Mouse (Mus musculus) kidney, postnatal 0 days (tissue): ENCODE measurements at regions not wholly inside any gene's neighbourhood (a gene's known extent, or its start where the extent isn't known, plus 50 kb on each side); places are given as distances from the start of the nearest gene placed in this dataset.

ENCODE experiments used
- ATAC-seq: fragments of 200-750 bp; cut with Nextera tagmentation; replicated peaks from 2 replicates; pipeline ENCODE4 v1.8.0; 2017; ENCODE audit warnings: low read depth, moderate number of reproducible peaks, moderate TSS enrichment, moderate library complexity; ENCODE audit not compliant: low FRiP score
- DNase-seq: peaks from one replicate; pipeline ENCODE4 v3.0.0-alpha.2; 2016; ENCODE audit warnings: low spot score
- H3K27ac ChIP-seq: fragments of 300-500 bp; sonication (generic); 2 replicates; pipeline ENCODE4 v1.5.1; 2014; ENCODE audit warnings: mild to moderate bottlenecking
- H3K27me3 ChIP-seq: fragments of 300-500 bp; sonication (generic); 2 replicates; pipeline ENCODE4 v1.6.1; 2014; ENCODE audit warnings: low read length, mixed read lengths; ENCODE audit not compliant: insufficient read depth
- H3K36me3 ChIP-seq: fragments of 300-500 bp; sonication (generic); 2 replicates; pipeline ENCODE4 v1.6.1; 2014; ENCODE audit warnings: low read length, mixed read lengths; ENCODE audit not compliant: insufficient read depth
- H3K4me1 ChIP-seq: fragments of 300-500 bp; sonication (generic); replicated peaks from 2 replicates; pipeline ENCODE4 v1.6.1; 2014; ENCODE audit warnings: antibody characterized with exemption, low read length, mixed read lengths; ENCODE audit not compliant: insufficient read depth
- H3K4me2 ChIP-seq: fragments of 300-500 bp; sonication (generic); 2 replicates; pipeline ENCODE4 v1.6.1; 2014; ENCODE audit warnings: mild to moderate bottlenecking, low read length, moderate library complexity, mixed read lengths
- H3K4me3 ChIP-seq: fragments of 300-500 bp; sonication (generic); replicated peaks from 2 replicates; pipeline ENCODE4 v1.5.1; 2014; ENCODE audit warnings: low read depth, low read length
- H3K9ac ChIP-seq: fragments of 300-500 bp; sonication (generic); 2 replicates; pipeline ENCODE4 v1.6.1; 2014; ENCODE audit warnings: low read depth, low read length
- H3K9me3 ChIP-seq: fragments of 300-500 bp; sonication (generic); replicated peaks from 2 replicates; pipeline ENCODE4 v1.6.1; 2016; ENCODE audit warnings: low read length, inconsistent platforms, mixed read lengths
- CTCF ChIP-seq: IDR thresholded peaks from 2 replicates; pipeline ENCODE4 v1.5.1; 2016; ENCODE audit warnings: antibody characterized with exemption, low read depth, mild to moderate bottlenecking, moderate library complexity
- WGBS: fragments of 180-500 bp; shearing (Covaris S2); extraction: QIAGEN DNeasy Blood & Tissue Kit; methylation state at CpG from one replicate; pipeline ENCODE4 v1.1.7; 2014; 5-methylcytosine and 5-hydroxymethylcytosine counted together

GRCm38 (mm10) chrX:12879233-12879632 lies 117.4 kb upstream of the Med14 start:
- H3K27me3 ChIP-seq, result no peaks in the 10 kb centered on the region
- no peak overlapping the region for H3K27ac ChIP-seq
- no peaks in the 10 kb centered on the region for H3K4me1 ChIP-seq
- no peak for TF ChIP-seq CTCF
- H3K4me3 ChIP-seq, result no peak overlapping the region
- no peaks in the 10 kb centered on the region for H3K9me3 ChIP-seq
- WGBS, result 64% methylated on average over 3 of the region's 3 CpGs
- ATAC-seq (no peak), DNase-seq (no peak)
- H3K36me3 ChIP-seq, result no peaks in the 10 kb centered on the region
- no peak overlapping the region for H3K4me2 ChIP-seq
- no peak overlapping the region for H3K9ac ChIP-seq

DNA sequence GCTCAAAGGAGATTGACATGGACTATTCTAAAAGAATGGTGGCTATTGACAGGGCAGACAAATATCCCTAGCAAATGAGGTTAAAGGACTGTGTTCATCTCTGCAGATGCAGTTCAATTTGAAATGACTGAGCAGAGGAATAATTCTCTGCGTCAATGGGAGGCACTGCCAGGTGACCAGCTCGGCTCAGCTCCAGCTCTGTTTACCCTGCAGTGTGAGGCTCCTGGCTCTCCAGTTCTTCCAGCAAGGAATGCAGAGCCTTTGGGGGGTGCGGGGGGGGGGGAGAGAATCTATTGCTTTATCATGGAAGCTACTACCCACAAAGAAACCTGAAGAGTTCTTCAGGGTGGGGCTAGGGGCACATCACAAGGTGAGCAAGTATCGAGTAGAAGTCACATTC lies 115.6 kb upstream of the Med14 start:
- TF ChIP-seq CTCF, result no peak
- Histone ChIP-seq H3K9me3 (no peaks in the 10 kb centered on the region), H3K36me3 (no peaks in the 10 kb centered on the region), H3K27me3 (no peaks in the 10 kb centered on the region), H3K4me2 (no peak overlapping the region), H3K4me3 (no peak overlapping the region), H3K27ac (no peak overlapping the region), H3K9ac (no peak overlapping the region), H3K4me1 (no peaks in the 10 kb centered on the region)
- ATAC-seq (no peak), DNase-seq (no peak)
- WGBS, result 44% methylated on average over 4 of the region's 4 CpGs

- Histone ChIP-seq H3K4me2 (peak overlapping the region; percentile 42), H3K4me3 (peak overlapping the region; percentile 22; the same call in 1 of the 2 replicates), H3K9me3 (no peaks in the 10 kb centered on the region), H3K27ac (no peak overlapping the region), H3K4me1 (no peaks in the 10 kb centered on the region), H3K27me3 (no peaks in the 10 kb centered on the region), H3K9ac (peak overlapping the region; percentile 13; the same call in 1 of the 2 replicates), H3K36me3 (no peaks in the 10 kb centered on the region)
- ATAC-seq (peak; percentile 87), DNase-seq (peak; percentile 85)
- peak; percentile 82 for TF ChIP-seq CTCF
- WGBS, result 59% methylated on average over 22 of the region's 22 CpGs
Measured at GRCm38 (mm10) chrX:12873698-12874144, 111.8 kb upstream of the Med14 start.

DNA sequence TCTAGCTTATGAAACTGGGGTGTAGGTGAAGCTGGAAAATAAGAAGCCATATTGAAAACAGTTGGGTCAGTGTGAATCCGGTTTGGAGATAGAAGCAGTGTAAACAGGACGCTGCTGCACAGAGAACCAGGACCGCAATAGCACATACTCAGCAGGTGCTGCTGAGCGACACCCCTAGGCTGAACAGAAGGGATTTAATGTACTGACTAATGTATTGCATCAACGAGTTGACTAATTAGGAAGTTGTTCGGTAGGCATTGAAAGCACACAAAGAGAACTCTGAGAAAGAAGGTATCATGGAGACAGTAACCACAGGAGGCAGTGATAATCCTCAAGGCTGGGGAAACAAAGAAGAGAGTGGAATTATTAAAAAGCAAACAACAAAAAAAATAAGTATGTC lies 111.4 kb upstream of the Med14 start:
- Histone ChIP-seq H3K36me3 (no peaks in the 10 kb centered on the region), H3K27me3 (no peaks in the 10 kb centered on the region), H3K4me3 (peak overlapping the region; percentile 22; the same call in 1 of the 2 replicates), H3K27ac (no peak overlapping the region), H3K9me3 (no peaks in the 10 kb centered on the region), H3K4me1 (no peaks in the 10 kb centered on the region), H3K9ac (peak overlapping the region; percentile 13; the same call in 1 of the 2 replicates), H3K4me2 (peak overlapping the region; percentile 40; the same call in 1 of the 2 replicates)
- WGBS, result 46% methylated on average over 6 of the region's 6 CpGs
- TF ChIP-seq CTCF, result no peak
- DNase-seq, result no peak
- ATAC-seq, result no peak

DNA sequence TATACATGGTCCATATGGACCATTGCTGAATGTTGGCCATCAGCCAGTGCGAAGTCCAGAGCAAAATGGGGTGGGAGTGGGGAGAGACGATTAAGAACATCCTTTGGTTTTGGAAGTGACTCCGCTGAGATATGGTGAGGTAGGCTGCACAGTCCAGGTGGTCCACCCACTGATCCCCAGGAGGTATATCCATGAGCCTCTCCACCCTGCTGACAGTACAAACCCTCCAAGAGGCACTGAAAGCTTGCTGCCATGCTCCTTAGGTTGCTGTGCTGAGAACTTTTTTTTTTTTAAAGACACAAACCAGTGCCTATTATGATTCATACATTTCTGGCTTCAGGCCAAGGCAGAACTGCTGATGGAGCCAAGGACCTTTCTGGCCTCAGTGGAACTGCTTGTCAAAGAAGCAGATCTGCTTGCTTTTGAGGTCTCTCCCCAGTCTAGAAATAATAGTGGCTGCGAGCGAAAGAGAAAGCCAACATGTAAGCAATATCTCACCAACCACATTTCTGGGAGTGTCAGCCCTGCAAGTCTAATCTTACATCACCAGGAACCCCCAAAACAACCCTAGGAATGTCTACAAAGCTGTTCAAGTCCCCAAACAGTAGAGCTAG lies 105.1 kb upstream of the Med14 start:
- H3K9me3 ChIP-seq, result no peaks in the 10 kb centered on the region
- no peaks in the 10 kb centered on the region for H3K4me1 ChIP-seq
- no peak overlapping the region for H3K4me3 ChIP-seq
- 93% methylated on average over 5 of the region's 5 CpGs for WGBS
- no peak for TF ChIP-seq CTCF
- no peaks in the 10 kb centered on the region for H3K36me3 ChIP-seq
- H3K27me3 ChIP-seq, result no peaks in the 10 kb centered on the region
- no peak overlapping the region for H3K4me2 ChIP-seq
- no peak for ATAC-seq
- no peak for DNase-seq
- H3K9ac ChIP-seq, result no peak overlapping the region
- no peak overlapping the region for H3K27ac ChIP-seq

- Histone ChIP-seq H3K36me3 (no peaks in the 10 kb centered on the region), H3K27me3 (no peaks in the 10 kb centered on the region), H3K27ac (no peak overlapping the region), H3K4me3 (no peak overlapping the region), H3K9me3 (no peaks in the 10 kb centered on the region), H3K4me2 (no peak overlapping the region), H3K4me1 (no peaks in the 10 kb centered on the region), H3K9ac (no peak overlapping the region)
- no peak for DNase-seq
- TF ChIP-seq CTCF, result no peak
- 89% methylated on average over 3 of the region's 3 CpGs for WGBS
- no peak for ATAC-seq
Measured at GRCm38 (mm10) chrX:12866176-12866575, 104.3 kb upstream of the Med14 start.

DNA sequence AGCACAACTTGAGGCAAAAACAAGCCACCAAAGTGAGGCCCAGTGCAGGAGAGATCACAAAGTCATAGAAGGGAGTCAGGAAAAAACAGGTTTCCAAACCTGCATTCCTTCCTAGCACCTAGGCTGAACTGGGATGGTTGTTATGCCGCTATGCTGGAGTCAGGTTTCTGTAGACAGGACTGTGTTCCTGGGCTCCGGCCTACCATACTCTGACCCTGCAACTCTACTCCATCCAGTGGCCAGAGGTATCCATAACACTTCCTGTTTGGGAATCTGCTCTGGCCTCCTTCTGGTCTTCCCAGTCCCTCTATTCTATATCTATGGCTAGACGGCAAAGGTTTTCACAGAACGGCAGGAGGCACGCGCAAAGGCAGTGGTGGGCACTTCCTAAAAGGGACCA lies 98.3 kb upstream of the Med14 start:
- peak; percentile 82 for ATAC-seq
- Histone ChIP-seq H3K27me3 (no peaks in the 10 kb centered on the region), H3K36me3 (no peaks in the 10 kb centered on the region), H3K27ac (no peak overlapping the region), H3K4me1 (no peaks in the 10 kb centered on the region), H3K9me3 (no peaks in the 10 kb centered on the region), H3K4me2 (no peak overlapping the region), H3K9ac (no peak overlapping the region), H3K4me3 (no peak overlapping the region)
- peak; percentile 73 for DNase-seq
- TF ChIP-seq CTCF, result peak; percentile 64
- WGBS, result 78% methylated on average over 6 of the region's 6 CpGs
